Mouse (Mus musculus): ENCODE measurements around the gene Eif5a. TPM values are rescaled to one million over a fixed set of nuclear protein-coding genes. Genes with fewer than 3 reads are reported as not detected.

Eif5a gene
- polyA plus RNA-seq, 1 experiment: 230 TPM

DNA sequence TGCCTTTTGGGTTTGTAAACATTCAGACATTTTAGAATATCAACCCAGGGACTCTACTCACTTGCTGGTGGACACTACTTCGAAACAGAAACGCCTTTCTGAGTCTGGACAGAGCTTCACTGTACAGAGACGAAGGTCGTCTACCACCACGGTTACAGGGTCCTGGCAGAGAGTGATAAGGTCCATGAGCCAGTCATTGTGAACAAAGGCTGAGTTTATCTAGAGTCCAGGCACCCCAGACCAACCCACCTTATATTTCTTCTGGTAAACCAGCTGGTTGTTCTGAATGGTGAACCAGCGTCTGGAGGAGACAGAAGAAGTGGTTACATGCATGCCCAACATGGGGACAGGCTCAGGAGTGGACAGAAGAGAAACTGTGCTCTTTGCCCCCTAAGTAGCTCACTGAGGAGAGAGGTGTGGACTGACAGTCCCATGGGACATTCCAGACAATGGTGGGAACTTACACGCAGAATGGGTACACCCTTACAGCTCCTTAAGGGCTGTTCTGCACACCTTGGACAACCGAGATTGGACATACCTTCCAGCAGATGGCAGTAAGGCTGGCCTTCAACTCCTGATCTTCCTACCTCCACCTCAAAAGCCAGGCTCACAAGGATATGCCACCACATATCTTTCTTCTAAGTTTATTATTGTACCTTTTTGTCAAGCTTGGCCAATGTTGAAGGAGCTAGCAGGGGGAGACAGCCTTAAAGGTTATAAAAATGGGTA is 34.7 kb downstream of the Eif5a start:
- Histone ChIP-seq H3K36me3 (ENCODE audit: control insufficient read depth, insufficient read depth, low read length) (no peaks in the 10 kb centered on the region), H3K27ac (ENCODE audit: insufficient read depth, low read depth, low read length) (no peak overlapping the region), H3K27me3 (ENCODE audit: control insufficient read depth, insufficient read depth, low read length) (no peaks in the 10 kb centered on the region), H3K4me3 (ENCODE audit: low read depth, low read length) (no peak overlapping the region), H3K4me1 (ENCODE audit: control insufficient read depth, insufficient read depth, insufficient read length, low read length) (no peaks in the 10 kb centered on the region)
- 58% methylated on average over 8 of the region's 8 CpGs for WGBS
- no peak for TF ChIP-seq POLR2A (IDR thresholded peaks at IDR 0.05; ENCODE audit: low read depth, low read length)
- peak; percentile 40; the same call in 1 of the 2 replicates for TF ChIP-seq CTCF (IDR thresholded peaks at IDR 0.05; ENCODE audit: extremely low read depth, insufficient read length, insufficient replicate concordance, low read depth, low read length)

DNA sequence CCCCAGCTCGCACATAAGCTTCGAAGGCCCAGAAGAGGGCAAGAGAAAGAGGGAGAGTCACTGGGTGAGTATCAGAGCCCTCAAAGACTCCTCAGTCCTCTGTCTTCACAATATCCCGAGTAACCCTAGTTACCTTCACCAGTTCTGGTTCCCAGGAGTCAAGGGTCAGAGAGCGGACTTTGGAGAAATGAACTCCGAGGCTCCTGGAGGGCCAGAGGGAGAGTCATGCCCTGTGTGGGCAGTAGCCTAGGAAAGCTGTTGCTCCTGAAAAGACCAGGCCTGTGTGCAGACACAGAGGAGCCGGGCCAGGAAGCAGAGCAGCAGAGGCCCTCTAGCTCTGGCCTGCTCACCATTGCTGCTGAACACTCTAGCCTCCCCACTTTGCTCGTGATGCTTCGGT is 37.1 kb downstream of the Eif5a start:
- Histone ChIP-seq H3K4me1 (ENCODE audit: control insufficient read depth, insufficient read depth, insufficient read length, low read length) (peaks cover 8% of the 10 kb centered on the region), H3K36me3 (ENCODE audit: control insufficient read depth, insufficient read depth, low read length) (no peaks in the 10 kb centered on the region), H3K27me3 (ENCODE audit: control insufficient read depth, insufficient read depth, low read length) (no peaks in the 10 kb centered on the region), H3K27ac (ENCODE audit: insufficient read depth, low read depth, low read length) (no peak overlapping the region), H3K4me3 (ENCODE audit: low read depth, low read length) (no peak overlapping the region)
- no peak for TF ChIP-seq CTCF (IDR thresholded peaks at IDR 0.05; ENCODE audit: extremely low read depth, insufficient read length, insufficient replicate concordance, low read depth, low read length)
- no peak for TF ChIP-seq POLR2A (IDR thresholded peaks at IDR 0.05; ENCODE audit: low read depth, low read length)
- 78% methylated on average over 8 of the region's 8 CpGs for WGBS

DNA sequence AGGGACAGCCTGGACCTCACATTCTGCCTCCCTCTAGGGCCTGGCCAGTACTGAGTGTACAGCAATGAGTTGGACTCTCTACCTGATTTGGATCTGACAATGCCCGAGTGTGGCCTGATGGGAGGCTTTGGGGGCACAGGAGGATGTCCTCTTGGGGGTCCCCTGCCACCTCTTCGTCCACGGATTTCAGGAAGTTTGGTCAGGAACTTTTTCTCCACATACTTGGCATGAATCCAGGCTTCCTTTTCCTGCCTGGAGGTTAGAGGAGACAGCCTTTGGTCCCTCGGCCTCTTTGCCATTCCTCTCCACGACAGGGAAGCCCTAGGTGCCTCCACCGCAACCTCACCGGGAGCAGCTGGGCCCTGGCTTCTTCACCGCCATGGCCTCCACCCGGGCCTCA is 37.5 kb downstream of the Eif5a start:
- peaks cover 10% of the 10 kb centered on the region for H3K4me1 ChIP-seq (ENCODE audit: control insufficient read depth, insufficient read depth, insufficient read length, low read length)
- H3K36me3 ChIP-seq (ENCODE audit: control insufficient read depth, insufficient read depth, low read length): no peaks in the 10 kb centered on the region
- H3K4me3 ChIP-seq (ENCODE audit: low read depth, low read length): no peak overlapping the region
- no peaks in the 10 kb centered on the region for H3K27me3 ChIP-seq (ENCODE audit: control insufficient read depth, insufficient read depth, low read length)
- 48% methylated on average over 9 of the region's 9 CpGs for WGBS
- H3K27ac ChIP-seq (ENCODE audit: insufficient read depth, low read depth, low read length): 0 out of 2 replicates have a peak overlapping the region, but pooled peaks have one; percentile 25
- TF ChIP-seq POLR2A (IDR thresholded peaks at IDR 0.05; ENCODE audit: low read depth, low read length): no peak
- TF ChIP-seq CTCF (IDR thresholded peaks at IDR 0.05; ENCODE audit: extremely low read depth, insufficient read length, insufficient replicate concordance, low read depth, low read length): no peak

DNA sequence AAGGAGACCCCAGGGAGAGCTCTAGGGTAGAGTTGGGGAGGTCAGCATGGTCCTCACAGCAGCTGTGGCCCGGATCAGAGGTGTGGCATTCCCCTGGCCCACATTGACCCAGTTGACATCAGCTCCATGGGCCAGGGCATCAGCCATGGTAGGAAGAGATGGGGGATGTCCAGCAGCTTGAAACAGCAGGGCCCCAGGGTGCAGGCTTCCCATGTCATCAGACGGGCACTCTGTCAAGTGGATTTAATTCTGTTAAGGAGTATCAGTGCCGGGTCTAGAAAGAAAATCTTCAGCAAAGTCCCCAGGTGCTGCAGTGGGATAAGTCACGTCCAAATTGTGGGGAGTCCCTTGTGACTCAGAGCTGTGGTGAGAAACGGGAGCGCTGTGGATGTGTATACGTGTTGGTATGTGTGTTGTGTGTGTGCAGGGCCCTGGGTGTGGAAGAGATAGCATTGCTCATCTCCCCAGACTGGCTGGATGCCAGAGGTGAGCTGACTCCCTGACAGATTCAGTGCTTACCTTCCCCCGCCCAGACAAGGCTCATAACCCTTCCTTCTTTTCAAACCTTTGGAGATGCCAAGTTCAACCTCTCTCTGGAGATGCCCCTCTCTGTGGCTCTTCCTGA is 38.1 kb downstream of the Eif5a start:
- Histone ChIP-seq H3K4me3 (ENCODE audit: low read depth, low read length) (no peak overlapping the region), H3K27me3 (ENCODE audit: control insufficient read depth, insufficient read depth, low read length) (no peaks in the 10 kb centered on the region), H3K27ac (ENCODE audit: insufficient read depth, low read depth, low read length) (0 out of 2 replicates have a peak overlapping the region, but pooled peaks have one; percentile 25), H3K36me3 (ENCODE audit: control insufficient read depth, insufficient read depth, low read length) (no peaks in the 10 kb centered on the region), H3K4me1 (ENCODE audit: control insufficient read depth, insufficient read depth, insufficient read length, low read length) (peaks cover 10% of the 10 kb centered on the region)
- 80% methylated on average over 8 of the region's 8 CpGs for WGBS
- no peak for TF ChIP-seq POLR2A (IDR thresholded peaks at IDR 0.05; ENCODE audit: low read depth, low read length)
- no peak for TF ChIP-seq CTCF (IDR thresholded peaks at IDR 0.05; ENCODE audit: extremely low read depth, insufficient read length, insufficient replicate concordance, low read depth, low read length)

DNA sequence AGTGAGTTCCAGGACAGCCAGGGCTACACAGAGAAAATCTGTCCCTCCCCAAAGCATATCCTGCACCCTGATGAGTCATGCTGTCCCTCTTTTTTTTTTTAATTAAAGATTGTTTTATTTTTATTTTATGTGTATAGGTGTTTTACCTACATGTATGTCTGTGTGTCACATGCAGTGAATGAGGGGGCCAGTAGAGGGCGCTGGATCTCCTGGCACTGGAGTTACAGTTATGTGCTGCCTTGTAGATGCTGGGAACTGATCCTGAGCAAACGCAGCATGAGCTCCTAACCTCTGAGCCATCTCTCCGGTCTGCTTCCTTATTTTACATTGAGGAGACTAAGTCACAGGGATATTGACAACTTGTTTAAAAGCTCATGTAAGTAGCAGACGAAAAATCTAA is 38.7 kb downstream of the Eif5a start:
- H3K27ac ChIP-seq (ENCODE audit: insufficient read depth, low read depth, low read length): no peak overlapping the region
- no peaks in the 10 kb centered on the region for H3K27me3 ChIP-seq (ENCODE audit: control insufficient read depth, insufficient read depth, low read length)
- H3K4me1 ChIP-seq (ENCODE audit: control insufficient read depth, insufficient read depth, insufficient read length, low read length): peaks cover 10% of the 10 kb centered on the region
- WGBS: 67% methylated on average over 4 of the region's 4 CpGs
- H3K4me3 ChIP-seq (ENCODE audit: low read depth, low read length): no peak overlapping the region
- TF ChIP-seq CTCF (IDR thresholded peaks at IDR 0.05; ENCODE audit: extremely low read depth, insufficient read length, insufficient replicate concordance, low read depth, low read length) (peak; percentile 48; the same call in 1 of the 2 replicates), POLR2A (IDR thresholded peaks at IDR 0.05; ENCODE audit: low read depth, low read length) (no peak)
- no peaks in the 10 kb centered on the region for H3K36me3 ChIP-seq (ENCODE audit: control insufficient read depth, insufficient read depth, low read length)

DNA sequence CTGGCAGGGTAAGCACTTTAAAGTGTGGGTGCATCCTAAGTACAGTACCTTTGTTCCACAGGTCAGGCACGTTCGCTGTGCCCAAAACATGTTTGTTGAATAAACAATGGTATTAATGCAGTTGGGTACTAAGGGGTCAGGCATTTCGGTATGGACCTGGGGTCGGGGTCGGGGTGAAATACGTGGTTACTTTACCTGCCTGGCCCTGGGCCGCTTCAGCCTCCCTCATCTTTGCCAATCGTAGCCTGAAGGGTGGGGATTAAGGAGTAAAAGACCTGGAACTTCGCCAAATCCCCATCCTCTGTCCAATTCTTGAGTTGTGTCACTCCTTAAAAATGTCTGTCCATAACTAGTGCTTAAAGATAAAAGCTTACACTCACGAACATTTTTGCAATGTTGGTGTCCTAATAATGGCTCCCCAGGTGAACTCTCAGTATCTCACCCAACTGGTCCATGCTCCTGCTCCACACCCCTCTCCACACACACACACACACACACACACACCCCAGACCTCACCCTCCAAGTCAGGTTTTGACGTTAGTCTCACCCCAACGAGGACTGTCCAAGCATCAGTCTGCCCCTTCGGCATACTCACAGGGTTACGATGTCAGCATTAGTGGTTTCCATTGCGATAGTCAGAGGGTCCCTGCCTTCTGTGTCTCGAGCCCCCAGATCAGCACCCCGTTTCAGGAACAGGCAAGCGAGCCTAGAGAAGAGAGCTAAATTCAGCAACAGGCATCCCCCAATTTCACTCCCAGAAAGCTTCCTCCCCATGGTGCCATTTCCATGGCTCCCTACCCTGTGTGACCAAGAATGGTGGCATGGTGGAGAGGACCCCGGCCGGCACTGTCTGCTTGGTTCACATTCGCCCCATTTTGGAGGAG is 39.7 kb downstream of the Eif5a start:
- 61% methylated on average over 21 of the region's 21 CpGs for WGBS
- TF ChIP-seq POLR2A (IDR thresholded peaks at IDR 0.05; ENCODE audit: low read depth, low read length): no peak
- TF ChIP-seq CTCF (IDR thresholded peaks at IDR 0.05; ENCODE audit: extremely low read depth, insufficient read length, insufficient replicate concordance, low read depth, low read length): no peak
- Histone ChIP-seq H3K4me1 (ENCODE audit: control insufficient read depth, insufficient read depth, insufficient read length, low read length) (peaks cover 10% of the 10 kb centered on the region), H3K4me3 (ENCODE audit: low read depth, low read length) (peak overlapping the region; percentile 68), H3K36me3 (ENCODE audit: control insufficient read depth, insufficient read depth, low read length) (no peaks in the 10 kb centered on the region), H3K27me3 (ENCODE audit: control insufficient read depth, insufficient read depth, low read length) (no peaks in the 10 kb centered on the region), H3K27ac (ENCODE audit: insufficient read depth, low read depth, low read length) (peak overlapping the region; percentile 75)

Measured in small intestine, adult 2 months (tissue).